Mouse (Mus musculus) regulatory T cell (primary cell): ENCODE measurements around the gene Pik3ap1.
"Not testable (repeated sequence)": the region's sequence is repeated elsewhere in the genome, so short reads cannot be mapped to it uniquely, and the experiment has no call there.

Source experiments
- in situ Hi-C: fragments of 300-600 bp; cut with MboI, MseI; formaldehyde crosslinking; loops from one replicate; pipeline ENCODE4 v1.15.1; 2025; ENCODE audit warnings: high pct_unique_total_duplicates

Gene Pik3ap1

DNA sequence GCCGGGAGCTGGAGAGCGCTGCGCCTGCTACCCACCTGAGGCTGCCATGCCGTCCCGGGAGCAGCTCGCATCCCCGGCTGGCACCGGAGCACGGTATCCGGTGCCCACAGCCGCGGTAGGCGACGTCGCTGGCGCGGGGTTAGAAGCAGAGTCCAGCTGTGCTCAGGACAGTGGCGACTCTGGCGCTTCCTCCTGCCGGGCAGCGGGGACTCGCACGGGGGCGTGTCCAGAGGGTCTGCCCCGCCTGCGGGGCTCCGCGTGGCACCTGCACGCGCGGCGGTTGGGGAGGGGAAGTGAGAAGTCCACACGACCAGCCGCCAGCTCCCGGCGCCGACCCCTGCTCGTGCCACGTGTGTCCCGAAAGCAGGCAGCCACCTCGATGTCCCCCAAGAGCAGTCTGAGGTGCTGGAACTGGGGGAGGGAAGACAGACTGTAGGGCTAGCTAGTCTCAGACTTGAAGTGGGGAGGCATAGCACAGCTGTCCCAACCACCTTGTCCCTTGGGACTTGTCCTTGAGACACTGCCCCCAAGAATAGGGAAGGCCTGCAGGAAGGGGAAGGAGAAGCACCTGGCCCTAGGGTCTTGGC, at the start of gene Pik3ap1:
Gene Pik3ap1 (minus strand): TSS at position 181 of the 587 bp plus-strand sequence.
- in situ Hi-C loops, result loop anchor here (5.0 kb wide), 1 partner anchor 68 kb away; no protein-coding TSS in a partner anchor

DNA sequence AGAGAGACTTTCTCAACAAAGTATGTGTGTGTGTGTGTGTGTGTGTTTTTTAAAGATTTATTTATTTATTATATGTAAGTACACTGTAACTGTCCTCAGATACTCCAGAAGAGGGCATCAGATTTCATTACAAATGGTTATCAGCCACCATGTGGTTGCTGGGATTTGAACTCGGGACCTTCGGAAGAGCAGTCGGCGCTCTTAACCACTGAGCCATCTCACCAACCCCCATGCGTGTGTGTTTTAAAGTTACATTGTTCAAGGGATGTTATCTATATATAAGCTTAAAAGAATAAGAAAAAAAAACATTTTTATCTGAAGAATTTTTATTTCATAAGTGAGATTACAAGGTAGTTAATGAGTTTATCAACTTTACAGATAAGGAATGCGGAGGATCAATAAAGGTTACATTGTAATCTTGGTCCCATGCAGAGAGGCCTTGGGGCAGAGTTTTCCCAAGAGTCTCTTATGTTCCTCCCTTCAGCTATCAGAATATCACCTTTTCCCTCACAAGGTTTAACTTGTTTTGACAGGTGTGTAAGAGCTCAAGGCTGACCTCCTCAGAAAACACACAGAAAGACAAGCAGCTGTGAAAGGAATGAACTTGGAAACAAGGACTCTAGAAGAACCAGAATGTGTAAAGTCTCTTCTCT, 46.7 kb upstream of the Pik3ap1 start:
- in situ Hi-C loops, result not testable (repeated sequence)

- in situ Hi-C loops, result not testable (repeated sequence)
Observed at GRCm38 (mm10) chr19:41425927-41426772, 41.2 kb upstream of the Pik3ap1 start.

- in situ Hi-C loops, result no loop called here
Observed at GRCm38 (mm10) chr19:41421264-41421663, 36.4 kb upstream of the Pik3ap1 start.

DNA sequence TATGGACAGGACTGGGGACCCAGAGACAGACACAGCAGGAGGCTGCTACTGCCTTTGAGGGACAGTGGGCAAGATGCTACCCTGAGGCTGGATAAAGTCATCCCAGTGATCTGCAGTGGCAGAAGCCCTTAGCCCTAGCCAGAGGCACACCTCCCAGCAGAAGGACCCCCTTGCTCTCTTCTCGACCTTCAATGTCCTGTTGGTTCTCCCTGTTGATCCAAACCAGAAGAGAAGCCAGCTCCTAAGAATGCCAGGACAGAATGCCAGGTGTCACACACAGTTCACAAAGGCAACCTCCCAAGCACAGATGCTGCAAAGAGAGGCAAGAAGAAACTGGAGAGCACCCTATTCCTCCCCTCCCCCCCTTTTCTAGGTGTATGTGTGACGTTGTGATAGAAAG, 33.9 kb upstream of the Pik3ap1 start:
- in situ Hi-C loops, result loop anchor here (10.0 kb wide), 1 partner anchor 346 kb away; no protein-coding TSS in a partner anchor

DNA sequence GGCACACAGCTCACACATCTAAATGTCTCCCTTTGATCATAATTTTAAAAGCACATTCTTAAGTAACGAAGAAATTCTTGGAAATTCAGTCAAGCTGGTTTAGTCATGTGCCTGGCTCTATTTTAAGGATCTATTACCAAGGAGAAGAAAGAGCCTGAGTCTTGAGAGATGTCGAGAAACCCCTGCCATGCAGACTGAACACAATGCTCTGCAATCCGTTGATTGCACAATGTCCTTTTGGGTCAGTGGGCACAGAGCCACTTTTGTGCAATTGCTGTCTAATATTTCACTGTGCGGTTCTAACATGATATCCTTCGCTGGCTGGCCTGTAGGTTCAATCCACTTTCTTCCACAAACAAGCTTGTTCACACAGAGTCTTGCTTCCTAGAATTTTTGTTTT, 33.1 kb upstream of the Pik3ap1 start:
- in situ Hi-C loops, result loop anchor here (10.0 kb wide), 1 partner anchor 347 kb away; no protein-coding TSS in a partner anchor

GRCm38 (mm10) chr19:41416201-41416600, 31.3 kb upstream of the Pik3ap1 start:
- in situ Hi-C loops, result loop anchor here (10.0 kb wide), 1 partner anchor 349 kb away; no protein-coding TSS in a partner anchor

GRCm38 (mm10) chr19:41402603-41403002, 17.7 kb upstream of the Pik3ap1 start:
- in situ Hi-C loops, result no loop called here

DNA sequence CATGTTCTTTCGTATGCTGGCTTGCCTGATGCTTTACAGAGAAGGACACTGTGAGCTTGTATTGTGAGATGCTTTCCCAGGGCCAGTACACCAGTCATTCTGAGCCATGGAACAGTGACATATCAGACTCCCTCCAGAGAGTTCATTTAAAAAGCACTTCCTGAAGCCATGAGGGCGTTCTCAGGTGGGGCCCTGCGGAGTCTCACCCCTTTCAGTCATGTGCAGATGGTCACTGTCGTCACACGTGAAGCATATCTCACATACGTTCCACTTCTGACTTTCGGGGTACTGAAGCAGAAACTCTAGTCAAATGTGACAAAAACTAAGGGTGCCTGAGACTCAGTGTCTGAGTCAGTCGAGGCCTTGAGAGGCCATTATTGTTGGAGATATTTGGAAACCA, 6.0 kb upstream of the Pik3ap1 start:
- in situ Hi-C loops, result no loop called here

- in situ Hi-C loops, result loop anchor here (5.0 kb wide), 1 partner anchor 72 kb away; no protein-coding TSS in a partner anchor
Observed at GRCm38 (mm10) chr19:41389351-41389750, 4.4 kb upstream of the Pik3ap1 start.

DNA sequence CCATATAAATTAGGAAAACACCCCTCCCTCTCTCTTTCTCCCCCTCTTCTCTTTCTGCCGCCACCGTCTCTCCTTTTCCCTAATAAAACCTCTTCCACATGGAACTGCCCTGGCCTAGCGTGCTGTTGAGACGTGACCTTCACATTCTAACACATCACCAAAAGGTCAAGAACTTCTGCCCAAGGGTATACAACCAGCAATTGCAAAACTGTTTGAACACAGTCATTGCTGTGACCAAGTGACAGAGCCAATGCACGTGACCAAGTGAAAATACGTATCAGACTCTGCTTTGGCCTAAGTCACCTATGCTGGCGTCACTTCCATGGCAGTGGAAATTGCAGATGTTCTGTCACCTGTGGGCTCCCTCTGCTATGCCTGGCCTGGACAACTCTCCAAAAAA, 3.3 kb upstream of the Pik3ap1 start:
- in situ Hi-C loops, result loop anchor here (5.0 kb wide), 1 partner anchor 71 kb away; no protein-coding TSS in a partner anchor

DNA sequence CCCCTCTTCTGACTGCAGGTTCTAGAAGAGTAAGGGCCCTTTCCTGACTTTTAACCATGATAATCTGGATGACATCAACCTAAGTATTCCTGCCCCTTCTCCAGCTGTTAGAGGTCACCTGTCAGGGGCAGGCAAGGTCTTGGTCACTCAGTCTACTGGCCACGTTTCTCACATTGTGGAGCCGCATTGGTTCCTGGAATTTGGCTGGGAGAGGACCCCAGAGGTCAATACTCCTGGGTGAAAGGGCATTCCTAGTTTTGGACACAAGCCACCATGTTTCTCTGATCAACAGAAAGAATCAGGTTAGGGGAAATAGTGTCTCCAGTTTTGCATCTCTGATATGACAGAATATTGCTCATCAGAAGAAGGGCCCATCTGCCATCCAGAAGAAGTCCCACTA, 2.4 kb upstream of the Pik3ap1 start:
- in situ Hi-C loops, result loop anchor here (5.0 kb wide), 1 partner anchor 70 kb away; no protein-coding TSS in a partner anchor

GRCm38 (mm10) chr19:41384406-41384851, 473 bp downstream of the Pik3ap1 start:
- in situ Hi-C loops, result no loop called here

DNA sequence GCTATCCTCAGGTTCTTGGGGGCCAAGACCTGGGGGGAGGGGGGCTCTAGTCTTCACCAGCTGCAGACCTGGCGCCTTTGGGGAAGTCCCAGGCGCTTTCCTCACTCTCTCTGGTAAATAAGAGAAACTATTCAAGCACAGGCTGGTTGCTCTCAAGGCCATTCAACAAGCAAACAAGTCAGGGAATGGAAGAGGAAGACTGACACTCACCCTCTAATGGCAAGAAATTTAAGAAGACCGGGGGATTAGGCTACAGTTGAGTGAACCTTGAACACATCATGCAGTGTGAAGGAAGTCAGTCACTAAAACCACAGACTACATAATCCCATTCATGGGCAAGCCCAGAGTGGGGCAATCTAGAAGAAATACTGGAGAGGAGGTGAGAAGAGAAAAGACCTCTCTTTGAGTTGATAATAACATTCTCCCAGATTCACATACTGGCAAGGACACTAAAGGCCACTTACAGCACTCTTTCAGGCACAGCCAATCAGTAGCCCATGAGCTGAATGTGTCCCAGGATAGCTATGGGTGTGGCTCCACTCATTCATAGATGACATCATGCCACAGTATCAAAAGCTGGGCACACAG, 2.4 kb downstream of the Pik3ap1 start:
- in situ Hi-C loops, result no loop called here

GRCm38 (mm10) chr19:41381581-41382239, 3.2 kb downstream of the Pik3ap1 start:
- in situ Hi-C loops, result no loop called here

- in situ Hi-C loops, result no loop called here
Observed at GRCm38 (mm10) chr19:41379195-41379594, 5.7 kb downstream of the Pik3ap1 start.

- in situ Hi-C loops, result no loop called here
Observed at GRCm38 (mm10) chr19:41375791-41376190, 9.1 kb downstream of the Pik3ap1 start.

DNA sequence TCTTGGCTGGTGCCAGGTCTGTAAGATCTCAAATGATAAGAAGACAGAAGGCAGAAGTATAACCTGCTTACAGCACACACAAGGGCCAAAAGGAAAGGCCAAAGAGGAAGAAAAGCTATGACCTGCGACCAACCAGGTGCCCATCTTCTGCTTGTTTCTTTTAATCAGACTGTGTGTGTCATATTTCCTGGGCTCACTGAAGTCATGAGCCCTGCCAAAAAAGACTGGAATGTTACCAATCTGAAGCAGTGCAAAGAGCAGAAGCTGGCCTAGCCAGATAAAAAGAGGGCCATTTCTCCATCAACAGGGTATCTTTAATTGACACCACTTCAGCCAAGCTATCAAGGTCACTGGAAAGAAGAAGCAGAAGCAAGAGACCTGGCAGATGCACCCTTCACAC, 9.8 kb downstream of the Pik3ap1 start:
- in situ Hi-C loops, result no loop called here

GRCm38 (mm10) chr19:41374658-41375057, 10.2 kb downstream of the Pik3ap1 start:
- in situ Hi-C loops, result loop anchor here (25.0 kb wide), 1 partner anchor 862 kb away; the partner anchor contains the start of gene Sorbs1

GRCm38 (mm10) chr19:41372322-41372721, 12.6 kb downstream of the Pik3ap1 start:
- in situ Hi-C loops, result loop anchor here (25.0 kb wide), 1 partner anchor 860 kb away; the partner anchor contains the start of gene Sorbs1

DNA sequence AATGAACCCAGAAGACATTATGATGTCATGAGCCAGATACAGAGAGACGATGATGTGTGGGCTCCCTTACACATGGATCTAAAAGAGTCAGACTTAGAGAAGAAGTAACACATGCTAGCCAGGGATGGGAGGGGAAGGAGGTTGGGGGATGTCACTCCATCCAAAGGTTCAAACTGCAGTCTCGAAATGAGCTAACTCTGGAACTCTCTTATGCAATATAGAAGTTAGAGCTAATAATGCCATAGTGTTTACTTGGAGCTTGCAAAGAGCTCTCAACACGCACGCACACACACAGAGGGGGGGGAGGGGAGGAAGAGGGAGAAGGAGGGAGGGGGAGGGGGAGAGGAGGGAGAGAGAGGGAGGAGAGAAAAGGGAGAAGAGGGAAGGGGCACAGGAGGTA, 13.5 kb downstream of the Pik3ap1 start:
- in situ Hi-C loops, result loop anchor here (25.0 kb wide), 1 partner anchor 859 kb away; the partner anchor contains the start of gene Sorbs1
